Comparison of ENCODE assay signal across 8 mouse cellular contexts in genomic region chr15:89623626-89623959, GRCm38 (mm10). TPM values are rescaled to one million over a fixed set of nuclear protein-coding genes. Genes with fewer than 3 reads are reported as not detected.
DNase-seq lines count a peak whose midpoint lies in the region; ATAC-seq lines count a peak whose summit lies in the region.

No protein-coding gene starts in this region.

- no peaks in the 10 kb centered on the region for H3K36me3 ChIP-seq in kidney, embryonic 15.5 days
- H3K36me3 ChIP-seq in forebrain, embryonic 15.5 days, result no peaks in the 10 kb centered on the region
- no peaks in the 10 kb centered on the region for H3K36me3 ChIP-seq in hindbrain, embryonic 16.5 days (ENCODE audit: control insufficient read depth, insufficient read depth, low read length)

- H3K27ac ChIP-seq in kidney, embryonic 15.5 days, result no peak overlapping the region
- no peak overlapping the region for H3K27ac ChIP-seq in forebrain, embryonic 15.5 days (replicated peaks)
- H3K27ac ChIP-seq in hindbrain, embryonic 16.5 days (ENCODE audit: low read depth, low read length), result no peak overlapping the region

- peak; percentile 11 for DNase-seq in kidney, adult 11 months
- DNase-seq in cerebellum, adult 11 months, result peak; percentile 51
- DNase-seq in layer of hippocampus, postnatal 25 days (ENCODE audit: extremely low spot score in 1 of 2, low spot score in 1 of 2), result peak; percentile 59 to 92
- DNase-seq in right cerebral cortex, postnatal 36 days (ENCODE audit: low spot score in 2 of 2), result peak; percentile 51 to 58

- 12% methylated on average over 6 of the region's 6 CpGs for WGBS in kidney, embryonic 15.5 days
- 5% methylated on average over 6 of the region's 6 CpGs for WGBS in forebrain, embryonic 15.5 days
- 6% methylated on average over 6 of the region's 6 CpGs for WGBS in hindbrain, embryonic 16.5 days

- H3K4me1 ChIP-seq in kidney, embryonic 15.5 days, result 0 out of 2 replicates have a peak, but pooled peaks cover 2% of the 10 kb centered on the region
- H3K4me1 ChIP-seq in forebrain, embryonic 15.5 days, result no peaks in the 10 kb centered on the region; the same call in 1 of the 2 replicates
- no peaks in the 10 kb centered on the region for H3K4me1 ChIP-seq in hindbrain, embryonic 16.5 days (ENCODE audit: control insufficient read depth, insufficient read depth, low read depth, low read length)

- H3K4me3 ChIP-seq in kidney, embryonic 15.5 days (replicated peaks), result no peak overlapping the region
- no peak overlapping the region for H3K4me3 ChIP-seq in forebrain, embryonic 15.5 days
- no peak overlapping the region for H3K4me3 ChIP-seq in hindbrain, embryonic 16.5 days (ENCODE audit: low read length)

- H3K9me3 ChIP-seq in kidney, embryonic 15.5 days (replicated peaks), result no peaks in the 10 kb centered on the region
- no peaks in the 10 kb centered on the region for H3K9me3 ChIP-seq in forebrain, embryonic 15.5 days
- H3K9me3 ChIP-seq in hindbrain, embryonic 16.5 days (ENCODE audit: control insufficient read depth, low read length), result no peaks in the 10 kb centered on the region; the same call in 1 of the 2 replicates

- no peak overlapping the region for H3K9ac ChIP-seq in kidney, embryonic 15.5 days
- no peak overlapping the region for H3K9ac ChIP-seq in forebrain, embryonic 15.5 days (replicated peaks)
- H3K9ac ChIP-seq in hindbrain, embryonic 16.5 days (ENCODE audit: low read depth, low read length), result no peak overlapping the region

- no peak overlapping the region for H3K4me2 ChIP-seq in kidney, embryonic 15.5 days
- H3K4me2 ChIP-seq in forebrain, embryonic 15.5 days (replicated peaks), result no peak overlapping the region
- no peak overlapping the region; the same call in 1 of the 2 replicates for H3K4me2 ChIP-seq in hindbrain, embryonic 16.5 days (ENCODE audit: low read length)

- no peaks in the 10 kb centered on the region for H3K27me3 ChIP-seq in kidney, embryonic 15.5 days
- H3K27me3 ChIP-seq in forebrain, embryonic 15.5 days, result no peaks in the 10 kb centered on the region
- H3K27me3 ChIP-seq in hindbrain, embryonic 16.5 days (replicated peaks; ENCODE audit: control insufficient read depth, insufficient read depth, low read length), result no peaks in the 10 kb centered on the region

- ATAC-seq in kidney, embryonic 15.5 days (replicated peaks; ENCODE audit: low FRiP score), result no peak
- peak; percentile 43; the same call in 1 of the 2 replicates for ATAC-seq in forebrain, embryonic 15.5 days (replicated peaks)
- ATAC-seq in hindbrain, embryonic 16.5 days, result peak; percentile 42; the same call in 1 of the 2 replicates
- ATAC-seq in megakaryocyte, adult 5-6 weeks (ENCODE audit: poor library complexity, severe bottlenecking), result peak; percentile 69; the same call in 1 of the 2 replicates

RNA-seq across cellular contexts. Expression of gene Rabl2, which starts 31.9 kb away (rescaled TPM):
- 53.9 and 55.9 TPM in 2 replicates for polyA plus RNA-seq in kidney, embryonic 15.5 days (2015; fragmentation: Nextera tagmentation; extraction: Ambion mirVana)
- polyA plus RNA-seq in forebrain, embryonic 15.5 days (2015; fragmentation: Nextera tagmentation; extraction: Ambion mirVana), result 55.7 and 55.9 TPM in 2 replicates
- polyA plus RNA-seq in hindbrain, embryonic 16.5 days (2015; fragmentation: Nextera tagmentation; extraction: Ambion mirVana), result 81.8 and 91.8 TPM in 2 replicates
- total RNA-seq in layer of hippocampus, postnatal 25 days (2021), result 10 to 100 TPM; 27.3 to 33.4 TPM
- 2.7 and 5.0 TPM in 2 replicates for total RNA-seq in megakaryocyte, adult 5-6 weeks (2015)
- 1.1 and 1.6 TPM in 2 replicates for total RNA-seq in megakaryocyte, adult 5-6 weeks (2017)

RNA-seq across cellular contexts. Expression of gene Acr, which starts 55.5 kb away (rescaled TPM):
- 0.22 and 0.27 TPM in 2 replicates for polyA plus RNA-seq in kidney, embryonic 15.5 days (2015; fragmentation: Nextera tagmentation; extraction: Ambion mirVana)
- 1.6 and 1.7 TPM in 2 replicates for polyA plus RNA-seq in forebrain, embryonic 15.5 days (2015; fragmentation: Nextera tagmentation; extraction: Ambion mirVana)
- polyA plus RNA-seq in hindbrain, embryonic 16.5 days (2015; fragmentation: Nextera tagmentation; extraction: Ambion mirVana), result 0.75 and 0.93 TPM in 2 replicates
- under 1 TPM; 0.37 to 0.96 TPM for total RNA-seq in layer of hippocampus, postnatal 25 days (2021)
- total RNA-seq in megakaryocyte, adult 5-6 weeks (2015), result not detected in 2 replicates
- not detected in 2 replicates for total RNA-seq in megakaryocyte, adult 5-6 weeks (2017)

Comparison
In these comparisons a context has a peak if more than half of its experiments do, and no peak if none do; other contexts are left out.
1. DNase-seq: peak in every context shown above with its lines; median percentile 76 in layer of hippocampus, postnatal 25 days; 54 in right cerebral cortex, postnatal 36 days; 51 in cerebellum, adult 11 months; 11 in kidney, adult 11 months.